Mouse (Mus musculus) liver, postnatal 0 days (tissue): ENCODE data around the gene Usp20.

Experiments
- CTCF ChIP-seq: sonication (generic); IDR thresholded peaks from 2 replicates; pipeline ENCODE4 v1.5.1; 2016; ENCODE audit warnings: antibody characterized with exemption, low read depth
- EP300 ChIP-seq: IDR thresholded peaks from 2 replicates; pipeline ENCODE4 v1.6.1; 2016; ENCODE audit warnings: antibody characterized with exemption, low read depth, mild to moderate bottlenecking

GRCm38 (mm10) chr2:31060787-31061730 is 79.0 kb downstream of the Usp20 start:
- TF ChIP-seq CTCF (no peak), EP300 (no peak)
